Mouse (Mus musculus): ENCODE data around the gene Emg1.

DNA sequence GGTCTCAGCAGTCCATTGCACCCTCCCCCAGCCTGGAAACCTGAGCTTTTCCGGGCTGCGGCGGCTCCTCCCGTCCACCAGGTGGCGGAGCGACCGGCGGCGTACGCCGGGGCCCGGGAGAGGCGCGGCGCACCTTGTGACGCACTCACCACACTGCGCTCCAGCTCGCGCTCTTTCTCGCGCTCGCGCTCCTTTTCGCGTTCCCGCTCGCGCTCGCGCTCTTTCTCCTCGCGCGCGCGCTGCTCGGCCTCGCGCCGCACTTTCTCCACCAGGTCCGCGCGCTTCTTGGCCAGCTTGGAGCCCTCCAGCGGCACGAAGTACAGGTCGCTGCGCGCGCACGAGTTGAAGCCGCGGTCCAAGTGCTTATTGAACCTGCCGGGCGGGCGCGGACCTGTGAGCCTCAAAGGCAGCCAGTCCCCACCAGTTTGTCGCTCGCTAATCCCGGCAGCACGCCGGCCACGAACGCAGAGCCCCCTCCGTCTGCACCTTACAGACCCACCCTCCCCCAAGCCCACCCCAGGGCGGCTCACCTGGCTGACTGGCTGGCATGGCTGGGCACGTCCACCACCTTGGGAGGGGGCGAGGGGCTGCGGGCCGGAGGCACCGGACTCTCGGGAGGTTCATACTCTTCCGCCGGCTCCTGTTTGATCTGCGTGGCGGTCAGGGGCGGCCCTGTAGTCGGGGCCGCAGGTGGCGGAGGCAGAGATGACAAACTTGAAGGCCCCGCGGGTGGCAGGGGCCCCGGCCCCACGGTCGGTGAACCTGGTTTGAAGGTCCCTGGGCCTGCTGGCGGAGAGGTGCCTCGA lies 33.7 kb upstream of the Emg1 start:
- TF ChIP-seq CTCF (IDR thresholded peaks at IDR 0.05; ENCODE audit: low read depth) (peak; percentile 96), EP300 (IDR thresholded peaks at IDR 0.05; ENCODE audit: low read depth) (no peak)
